Mouse (Mus musculus) thymus, adult 2 months (tissue): ENCODE results near the gene Hdac9.

Experiments used
- CTCF ChIP-seq: fragments of 200-500 bp; IDR thresholded peaks from 2 replicates; pipeline ENCODE4 v1.5.1; 2012; ENCODE audit warnings: mild to moderate bottlenecking, control low read depth, low read length, moderate library complexity, borderline replicate concordance; ENCODE audit not compliant: control insufficient read depth, poor library complexity, insufficient read depth; ENCODE audit errors: extremely low read depth
- POLR2A ChIP-seq: fragments of 200-500 bp; IDR thresholded peaks from 2 replicates; pipeline ENCODE4 v1.6.1; 2012; ENCODE audit warnings: mild to moderate bottlenecking, low read length, control low read depth, moderate library complexity; ENCODE audit not compliant: control insufficient read depth, poor library complexity, insufficient read depth; ENCODE audit errors: extremely low read depth

DNA sequence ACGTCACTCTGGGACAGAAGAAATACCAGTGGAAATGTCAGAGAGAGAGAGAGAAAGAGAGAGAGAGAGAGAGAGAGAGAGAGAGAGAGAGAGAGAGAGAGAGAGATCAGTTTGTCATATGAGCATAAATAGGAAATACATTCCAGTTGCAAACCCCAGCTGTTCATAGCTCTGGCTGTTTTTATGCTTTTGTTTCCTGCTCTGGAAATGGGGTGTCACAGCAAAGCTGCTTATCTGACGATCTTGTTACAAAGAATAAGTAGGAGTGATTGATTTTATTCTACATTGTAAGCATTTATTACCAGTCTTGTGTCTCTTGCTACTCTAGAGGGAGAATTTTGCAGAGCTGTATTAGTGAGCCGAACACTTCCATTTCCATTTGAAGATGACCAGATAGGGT is 762.1 kb downstream of the Hdac9 start:
- no peak for TF ChIP-seq CTCF
- TF ChIP-seq POLR2A, result no peak
